Mouse (Mus musculus): ENCODE measurements around the gene Smco1.

DNA sequence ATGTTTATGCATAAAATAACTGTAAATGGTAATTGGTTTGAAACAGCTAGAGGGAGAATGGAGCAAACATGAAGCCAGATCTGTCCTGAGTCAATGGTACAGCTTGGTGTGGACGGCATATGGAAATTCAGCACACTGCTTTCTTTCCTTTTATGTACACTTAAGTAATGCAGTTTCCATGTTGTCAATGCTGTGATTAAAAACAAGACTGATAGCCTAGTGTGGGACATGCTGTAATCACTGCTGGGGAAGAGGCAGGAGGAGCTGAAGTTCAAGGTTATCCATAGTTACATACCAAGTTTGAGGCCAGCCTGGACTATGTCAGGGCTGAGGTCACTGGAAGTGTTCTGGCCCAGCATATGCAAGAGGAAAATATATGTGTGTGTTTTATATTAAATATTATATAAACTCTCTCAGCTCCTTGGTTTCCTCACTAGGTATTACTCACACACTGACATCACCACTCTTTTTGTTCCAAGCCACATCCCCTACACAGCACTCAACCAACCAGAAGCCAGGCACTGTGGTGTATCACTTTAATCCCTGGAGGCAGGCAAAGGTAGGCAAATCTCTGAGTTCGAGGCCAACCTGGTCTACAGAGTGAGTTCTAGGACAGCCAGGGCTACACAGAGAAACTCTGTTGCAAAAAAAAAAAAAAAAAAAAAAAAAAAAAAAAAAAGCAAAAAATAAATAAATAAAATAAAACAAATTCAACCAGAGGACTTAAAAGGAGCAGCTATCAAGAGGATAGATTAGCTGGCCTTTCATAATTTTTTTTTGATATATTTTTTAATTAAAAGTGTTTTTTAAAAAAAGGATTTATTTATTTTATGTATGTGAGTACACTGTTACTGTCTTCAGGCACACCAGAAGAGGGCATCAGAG, 31.6 kb upstream of the Smco1 start:
- no peak for TF ChIP-seq EP300 (IDR thresholded peaks at IDR 0.05; ENCODE audit: insufficient read depth, low read depth, low read length)
- TF ChIP-seq POLR2A (IDR thresholded peaks at IDR 0.05; ENCODE audit: insufficient read depth, low read length): no peak
